Mouse (Mus musculus) gastrocnemius, postnatal 10 days (tissue): ENCODE measurements around the gene Rasef. TPM values are rescaled to one million over a fixed set of nuclear protein-coding genes. Genes with fewer than 3 reads are reported as not detected.

Source experiments
- total RNA-seq, 2 experiments: library from RNA; stranded (reverse); gene quantifications; 2 replicates each; pipeline ENCODE4 v1.2.3; 2021

Gene Rasef
- total RNA-seq, 2 experiments from 2014 or later: 0.07 TPM; not detected in 1

Other genes starting within 250 kb of the Rasef start
- not detected for gene Gm11238, start 183.1 kb downstream of the Rasef start, total RNA-seq
- gene Gm11237, start 168.0 kb downstream of the Rasef start, total RNA-seq: not detected
- not detected for gene Gm11236, start 152.9 kb downstream of the Rasef start, total RNA-seq
- not detected for gene Gm11239, start 122.6 kb downstream of the Rasef start, total RNA-seq
- gene Gm428, start 107.5 kb downstream of the Rasef start, total RNA-seq: not detected
- gene Gm11758, start 85.3 kb upstream of the Rasef start, total RNA-seq: not detected
- not detected for gene Gm11757, start 100.1 kb upstream of the Rasef start, total RNA-seq
- not detected for gene Gm13871, start 115.0 kb upstream of the Rasef start, total RNA-seq
- gene Gm11756, start 129.8 kb upstream of the Rasef start, total RNA-seq: not detected
- 10 to 100 TPM; 22.8 to 25.3 TPM for gene 2310002L09Rik, start 159.9 kb upstream of the Rasef start, total RNA-seq
- 1 to 10 TPM; 2.4 to 2.9 TPM for gene Frmd3, start 222.4 kb upstream of the Rasef start, total RNA-seq